Mouse (Mus musculus): ENCODE results near the gene Tiprl.

DNA sequence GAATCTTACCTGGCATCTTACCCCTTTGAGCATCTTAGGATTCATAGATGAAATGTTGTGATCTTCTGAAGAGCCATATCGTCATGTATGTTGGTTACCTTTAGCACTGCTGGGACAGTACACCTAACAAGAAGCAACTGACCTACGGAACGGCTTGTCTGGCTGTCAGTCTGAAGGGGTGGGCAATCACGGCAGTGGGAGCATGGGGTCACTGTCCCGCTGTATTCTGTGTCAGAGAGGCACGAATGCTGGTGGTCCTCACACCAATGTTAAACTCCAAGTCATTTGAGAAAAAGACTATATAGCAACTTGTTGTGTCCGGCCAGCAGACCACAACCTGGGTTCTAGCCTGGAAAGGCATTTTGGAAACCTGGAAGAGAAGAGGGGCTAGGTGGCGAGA is 65.5 kb downstream of the Tiprl start:
- TF ChIP-seq POLR2AphosphoS5 (IDR thresholded peaks at IDR 0.05; ENCODE audit: insufficient replicate concordance, low read depth, low read length) (no peak), CTCF (IDR thresholded peaks at IDR 0.05; ENCODE audit: low read depth, low read length) (no peak), GATA1 (IDR thresholded peaks at IDR 0.05; ENCODE audit: borderline replicate concordance, low read length) (no peak), TAL1 (conservative IDR thresholded peaks at IDR 0.05; ENCODE audit: low read depth, low read length) (no peak)
